Mouse (Mus musculus) bone marrow, adult 2 months (tissue): Measurements from ENCODE around the gene Acvr1. TPM values are rescaled to one million over a fixed set of nuclear protein-coding genes. Genes with fewer than 3 reads are reported as not detected.

Experiments
- H3K27ac ChIP-seq: fragments of 200-500 bp; 2 replicates; pipeline ENCODE4 v1.5.1; 2012; ENCODE audit warnings: low read depth, mild to moderate bottlenecking, control low read depth, inconsistent platforms, low read length; ENCODE audit not compliant: control insufficient read depth, poor library complexity, insufficient read depth
- H3K4me1 ChIP-seq: fragments of 200-500 bp; 2 replicates; pipeline ENCODE4 v1.6.1; 2011; ENCODE audit warnings: low read length; ENCODE audit not compliant: control insufficient read depth, insufficient read depth
- H3K4me3 ChIP-seq: fragments of 200-500 bp; replicated peaks from 2 replicates; pipeline ENCODE3; 2011; ENCODE audit warnings: mild to moderate bottlenecking, low read depth, low read length, control low read depth; ENCODE audit not compliant: control insufficient read depth
- CTCF ChIP-seq: fragments of 200-500 bp; IDR thresholded peaks from 2 replicates; pipeline ENCODE4 v1.5.1; 2011; ENCODE audit warnings: low read length, control low read depth; ENCODE audit not compliant: control insufficient read depth, insufficient read depth
- POLR2A ChIP-seq: fragments of 200-500 bp; IDR thresholded peaks from 2 replicates; pipeline ENCODE4 v1.6.1; 2011; ENCODE audit warnings: low read depth, mild to moderate bottlenecking, control low read depth, low read length, borderline replicate concordance; ENCODE audit not compliant: control insufficient read depth
- WGBS: fragments of 180-500 bp; shearing (Covaris S2); methylation state at CpG from one replicate; pipeline ENCODE4 v1.1.7; 2018; 5-methylcytosine and 5-hydroxymethylcytosine counted together
- polyA plus RNA-seq: library from polyadenylated mRNA; stranded (reverse); fragments of >200 nt; gene quantifications from 2 replicates; pipeline ENCODE4 v1.2.4, GENCODE M21; 2011; ENCODE audit warnings: low replicate concordance; ENCODE audit not compliant: missing spikeins, insufficient read depth, insufficient read length

Gene Acvr1
- polyA plus RNA-seq, 1 experiment = 3.1 TPM

DNA sequence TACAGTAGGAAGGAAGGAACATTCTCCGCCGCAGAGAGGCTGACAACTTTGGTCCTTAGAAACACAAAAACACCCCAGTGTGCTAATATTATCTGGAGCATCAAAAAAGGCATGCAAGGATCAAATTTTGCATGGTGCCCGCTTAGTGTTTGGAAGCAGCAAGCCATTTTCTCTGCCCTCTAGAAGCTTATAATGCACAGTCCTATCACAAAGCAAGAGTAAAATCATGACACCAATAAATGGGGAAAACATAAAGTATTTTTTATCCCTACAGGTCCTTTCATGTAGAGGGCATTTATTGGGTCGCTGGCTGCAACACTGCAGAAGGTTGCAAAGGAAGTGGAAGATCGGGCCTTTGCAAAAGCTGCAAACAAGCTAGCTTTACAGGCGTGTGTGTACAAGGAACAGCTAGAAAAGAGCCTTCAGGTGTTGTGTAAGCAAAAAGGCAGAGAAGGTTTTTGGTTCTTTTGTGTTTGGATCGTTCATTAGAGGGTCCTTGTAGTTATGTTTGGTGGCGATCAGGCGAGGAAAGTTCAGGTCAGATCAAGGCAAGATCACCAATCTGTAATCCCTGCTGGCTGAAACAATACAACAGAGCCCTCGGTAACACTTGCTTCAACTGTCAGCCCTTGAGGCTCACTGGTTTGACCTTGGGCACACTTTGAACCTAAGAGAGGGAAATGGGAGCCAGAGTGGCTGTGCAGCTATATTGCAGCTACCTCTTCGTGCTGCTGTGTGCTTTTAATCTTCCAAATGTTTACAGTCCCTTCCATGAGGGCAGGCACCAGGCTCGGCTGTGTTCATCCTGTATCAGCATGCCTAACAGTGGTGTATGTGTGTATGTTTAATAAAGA is 1.1 kb upstream of the Acvr1 start:
- no peak overlapping the region for H3K27ac ChIP-seq
- WGBS = 25% methylated on average over 12 of the region's 12 CpGs
- H3K4me3 ChIP-seq = no peak overlapping the region
- no peaks in the 10 kb centered on the region; the same call in 1 of the 2 replicates for H3K4me1 ChIP-seq
- TF ChIP-seq CTCF = no peak
- no peak for TF ChIP-seq POLR2A

DNA sequence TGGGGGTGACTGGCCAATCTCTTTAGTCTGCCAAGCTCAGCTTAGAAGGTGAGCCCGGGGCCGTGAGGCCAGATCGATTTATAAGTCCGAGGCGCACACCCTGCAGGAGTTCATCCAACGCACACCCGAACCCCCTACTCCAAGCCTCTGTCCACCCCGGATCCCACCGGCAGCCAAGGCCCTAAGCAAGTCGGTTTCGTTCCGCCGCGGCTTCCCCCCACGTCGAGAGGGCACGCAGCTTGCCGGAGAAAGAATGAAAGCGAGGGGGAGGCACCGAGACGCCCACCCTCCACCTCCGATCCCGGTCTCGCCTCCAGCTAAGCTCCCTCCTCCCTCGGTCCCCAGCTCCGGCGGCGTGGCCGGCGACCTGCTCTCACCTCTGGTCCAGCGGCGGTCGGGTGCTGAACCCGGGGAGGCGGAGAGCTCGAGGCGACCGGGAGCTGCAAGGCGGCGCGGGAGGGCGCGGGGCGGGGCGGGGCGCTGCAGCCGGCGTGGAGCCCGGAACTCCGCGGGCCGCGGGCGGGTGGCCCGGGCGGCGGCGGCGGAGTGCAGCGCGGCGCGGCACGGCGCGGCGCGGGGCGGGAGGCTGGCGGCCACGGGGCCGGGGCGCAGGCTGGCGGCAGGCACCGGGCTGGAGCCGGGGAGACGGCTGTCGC is 419 bp downstream of the Acvr1 start:
- TF ChIP-seq POLR2A = no peak
- no peak for TF ChIP-seq CTCF
- WGBS = 2% methylated on average over 78 of the region's 78 CpGs
- H3K4me1 ChIP-seq = no peaks in the 10 kb centered on the region; the same call in 1 of the 2 replicates
- H3K27ac ChIP-seq = no peak overlapping the region; the same call in 1 of the 2 replicates
- H3K4me3 ChIP-seq = peak overlapping the region; percentile 66

DNA sequence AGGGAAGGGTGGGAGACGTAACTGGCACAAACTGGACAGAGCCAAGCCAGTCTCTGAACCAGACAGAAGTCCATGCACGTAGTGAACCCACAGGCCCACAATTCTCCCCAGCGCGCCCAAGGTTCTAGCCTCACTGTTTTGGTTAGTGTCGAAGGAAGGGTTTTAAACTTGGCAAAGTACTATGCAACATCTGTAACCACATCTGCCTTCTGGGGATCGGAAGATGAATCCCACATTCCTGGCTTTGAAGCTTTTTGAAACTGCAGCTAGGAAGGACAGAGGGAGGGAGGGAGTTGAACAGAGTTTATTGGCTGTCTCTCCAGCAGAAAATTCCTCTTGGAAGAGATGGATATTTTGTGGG is 928 bp downstream of the Acvr1 start:
- Histone ChIP-seq H3K4me3 (no peak overlapping the region), H3K4me1 (no peaks in the 10 kb centered on the region; the same call in 1 of the 2 replicates), H3K27ac (no peak overlapping the region)
- WGBS = 52% methylated on average over 6 of the region's 6 CpGs
- TF ChIP-seq POLR2A (no peak), CTCF (no peak)

DNA sequence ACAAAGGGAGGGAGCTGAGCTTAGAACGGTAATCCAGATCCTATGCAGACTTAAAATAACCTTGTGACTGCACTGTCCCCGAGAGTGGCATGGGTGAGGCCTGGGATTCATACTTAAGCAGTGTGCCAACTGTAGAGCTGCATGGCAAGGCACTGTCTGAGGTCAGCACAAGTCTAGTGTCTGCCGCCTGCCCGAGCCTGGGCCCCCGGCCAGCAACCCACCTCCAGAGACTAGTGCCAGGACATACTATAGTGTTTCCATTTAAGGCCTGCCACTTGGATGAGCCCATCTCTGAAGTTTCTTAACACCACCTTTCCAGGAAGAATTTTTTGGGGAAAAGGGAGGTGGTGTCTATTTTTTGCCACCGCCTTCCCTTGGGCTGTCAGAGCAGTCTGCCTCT is 1.7 kb downstream of the Acvr1 start:
- Histone ChIP-seq H3K4me3 (no peak overlapping the region), H3K4me1 (no peaks in the 10 kb centered on the region; the same call in 1 of the 2 replicates), H3K27ac (no peak overlapping the region)
- 76% methylated on average over 6 of the region's 6 CpGs for WGBS
- TF ChIP-seq CTCF (no peak), POLR2A (no peak)

DNA sequence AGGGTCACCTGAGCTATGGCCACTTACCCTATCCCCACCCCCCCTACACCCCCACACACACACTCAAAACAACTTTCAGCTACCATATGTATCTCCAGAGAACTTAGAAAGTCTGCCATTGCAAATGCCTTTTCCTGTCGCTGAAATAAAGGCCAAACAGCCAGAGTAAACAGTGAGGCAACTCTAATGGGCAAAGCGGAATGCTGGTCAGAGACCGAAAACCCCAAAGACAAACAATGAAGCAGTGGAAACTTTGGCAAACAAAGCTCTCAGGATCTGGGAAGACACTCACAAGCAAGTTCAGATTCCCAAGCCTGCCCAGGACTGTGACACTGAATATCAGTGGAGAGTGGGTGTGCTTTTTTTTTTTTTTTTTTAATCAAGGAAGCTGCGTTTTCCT is 4.8 kb downstream of the Acvr1 start:
- no peak for TF ChIP-seq POLR2A
- TF ChIP-seq CTCF = no peak
- H3K4me3 ChIP-seq = no peak overlapping the region
- no peaks in the 10 kb centered on the region; the same call in 1 of the 2 replicates for H3K4me1 ChIP-seq
- 73% methylated on average over 4 of the region's 4 CpGs for WGBS
- no peak overlapping the region for H3K27ac ChIP-seq

DNA sequence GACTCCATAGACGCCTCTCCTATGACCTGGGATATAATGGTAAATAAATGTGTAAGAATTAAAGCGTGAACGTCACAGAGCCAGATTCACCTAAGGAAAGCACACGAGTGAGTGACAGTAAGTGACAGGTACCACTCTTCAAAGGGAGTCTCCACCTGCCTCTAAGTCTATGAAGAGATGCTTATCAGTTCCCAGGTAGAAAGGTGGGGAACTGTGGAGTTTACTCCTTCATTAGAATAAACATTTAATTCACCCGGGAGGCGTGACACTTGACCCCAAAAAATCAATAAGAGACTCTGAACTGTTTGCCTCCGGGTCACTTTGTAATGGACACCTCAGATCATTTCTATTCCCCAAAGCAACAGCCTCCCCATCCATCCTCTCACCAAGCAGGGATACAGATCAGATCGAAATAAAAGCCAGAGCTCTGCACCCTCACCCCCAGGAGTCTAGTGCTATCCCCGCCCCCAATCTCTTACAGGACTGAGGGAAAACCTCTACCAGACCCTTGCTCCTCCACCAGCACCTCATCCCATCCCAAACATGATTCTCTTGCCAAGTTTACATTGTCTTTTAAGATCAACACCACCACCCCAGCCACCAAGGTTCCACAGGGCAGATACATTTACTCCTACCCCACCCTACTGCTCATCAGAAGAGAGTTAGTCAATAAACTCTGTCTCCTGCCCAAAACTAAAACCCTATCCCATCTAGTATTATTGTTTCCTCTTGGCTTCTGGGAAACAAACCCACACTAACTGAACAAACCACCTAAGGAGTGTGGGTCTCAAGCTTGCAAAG is 9.7 kb downstream of the Acvr1 start:
- TF ChIP-seq POLR2A (no peak), CTCF (no peak)
- Histone ChIP-seq H3K4me3 (no peak overlapping the region), H3K4me1 (no peaks in the 10 kb centered on the region), H3K27ac (no peak overlapping the region)
- 80% methylated on average over 9 of the region's 9 CpGs for WGBS

DNA sequence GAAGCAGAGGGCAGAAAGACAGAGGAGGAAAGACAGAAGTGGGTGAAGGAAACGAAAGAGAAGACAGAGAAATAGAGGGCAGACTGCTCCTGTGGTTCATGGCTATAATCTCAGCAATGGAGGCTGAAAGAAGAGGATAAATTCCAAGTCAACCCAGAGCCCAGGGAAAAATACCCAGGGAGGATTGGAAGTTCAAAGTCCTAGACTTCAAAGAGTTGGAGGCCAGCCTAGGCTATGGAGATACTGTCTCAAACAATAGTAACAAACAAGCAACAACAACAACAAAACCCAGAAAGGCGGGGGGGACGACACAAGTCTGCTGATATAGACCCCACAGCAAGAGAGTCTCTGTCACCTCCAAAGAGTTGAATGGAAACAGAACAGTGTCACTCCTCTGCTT is 14.7 kb downstream of the Acvr1 start:
- H3K27ac ChIP-seq = no peak overlapping the region
- 85% methylated on average over 3 of the region's 3 CpGs for WGBS
- no peak overlapping the region for H3K4me3 ChIP-seq
- no peaks in the 10 kb centered on the region for H3K4me1 ChIP-seq
- TF ChIP-seq POLR2A = no peak
- TF ChIP-seq CTCF = no peak

DNA sequence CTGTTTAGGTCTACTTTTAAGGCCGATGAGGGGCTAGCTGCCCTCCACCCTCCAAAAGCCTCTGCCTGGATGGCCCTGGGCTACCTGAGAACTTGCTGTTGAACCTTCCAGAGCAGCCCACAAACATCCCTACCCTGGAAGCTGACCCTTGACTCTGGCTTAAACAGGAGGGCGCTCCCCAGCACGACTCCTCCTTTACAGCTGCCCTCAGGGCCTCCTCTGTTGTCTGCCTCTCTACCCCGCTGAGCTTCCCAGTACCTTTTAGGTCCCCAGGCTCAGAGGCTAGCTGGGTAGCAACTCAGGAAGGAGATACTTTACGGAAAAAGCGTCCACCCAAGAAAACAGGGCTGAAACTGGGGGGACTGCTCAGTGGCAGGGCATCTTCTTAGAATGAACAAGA is 15.1 kb downstream of the Acvr1 start:
- Histone ChIP-seq H3K27ac (no peak overlapping the region), H3K4me1 (no peaks in the 10 kb centered on the region), H3K4me3 (no peak overlapping the region)
- 80% methylated on average over 6 of the region's 6 CpGs for WGBS
- no peak for TF ChIP-seq POLR2A
- TF ChIP-seq CTCF = no peak
